Mouse (Mus musculus) cerebellum, adult 2 months (tissue): Measurements from ENCODE around the gene Il10rb. TPM values are rescaled to one million over a fixed set of nuclear protein-coding genes. Genes with fewer than 3 reads are reported as not detected.

ENCODE experiments used
- DNase-seq, 2 experiments: peaks; one replicate each; pipeline ENCODE4 v3.0.0; 2021
- H3K27ac ChIP-seq: fragments of 200-500 bp; 2 replicates; pipeline ENCODE4 v1.5.1; 2012; ENCODE audit warnings: low read length, control low read depth, inconsistent platforms; ENCODE audit not compliant: insufficient read depth
- H3K27me3 ChIP-seq: fragments of 200-500 bp; 2 replicates; pipeline ENCODE4 v1.6.1; 2012; ENCODE audit warnings: inconsistent platforms, mild to moderate bottlenecking, low read length, moderate library complexity; ENCODE audit not compliant: control insufficient read depth, insufficient read depth
- H3K4me1 ChIP-seq: fragments of 200-500 bp; 2 replicates; pipeline ENCODE4 v1.6.1; 2011; ENCODE audit warnings: low read length; ENCODE audit not compliant: control insufficient read depth, insufficient read depth
- H3K4me3 ChIP-seq: fragments of 200-500 bp; replicated peaks from 2 replicates; pipeline ENCODE3; 2011; ENCODE audit warnings: mild to moderate bottlenecking, low read depth, low read length, control low read depth; ENCODE audit not compliant: insufficient read depth
- CTCF ChIP-seq: fragments of 200-500 bp; IDR thresholded peaks from 2 replicates; pipeline ENCODE4 v1.5.1; 2011; ENCODE audit warnings: low read depth, mild to moderate bottlenecking, control low read depth, low read length, moderate library complexity, borderline replicate concordance; ENCODE audit not compliant: insufficient read depth
- POLR2A ChIP-seq: fragments of 200-500 bp; IDR thresholded peaks from 2 replicates; pipeline ENCODE4 v1.6.1; 2011; ENCODE audit warnings: low read length, control low read depth, borderline replicate concordance; ENCODE audit not compliant: insufficient read depth
- WGBS: fragments of 180-500 bp; shearing (Covaris S2); methylation state at CpG from one replicate; pipeline ENCODE4 v1.1.7; 2018; 5-methylcytosine and 5-hydroxymethylcytosine counted together
- polyA plus RNA-seq: library from polyadenylated mRNA; depleted of rRNA; stranded (reverse); fragments of >200 nt; gene quantifications from 2 replicates; pipeline ENCODE4 v1.2.3, GENCODE M21; 2012

The Il10rb gene
- polyA plus RNA-seq, 1 experiment: 10.4 TPM

- 82% methylated on average over 9 of the region's 9 CpGs for WGBS
- Histone ChIP-seq H3K27me3 (no peaks in the 10 kb centered on the region), H3K27ac (no peak overlapping the region), H3K4me3 (no peak overlapping the region), H3K4me1 (no peaks in the 10 kb centered on the region)
- no peak for DNase-seq
- TF ChIP-seq POLR2A: no peak
- no peak for TF ChIP-seq CTCF
Measured at GRCm38 (mm10) chr16:91415391-91416189, 9.6 kb downstream of the Il10rb start.

DNA sequence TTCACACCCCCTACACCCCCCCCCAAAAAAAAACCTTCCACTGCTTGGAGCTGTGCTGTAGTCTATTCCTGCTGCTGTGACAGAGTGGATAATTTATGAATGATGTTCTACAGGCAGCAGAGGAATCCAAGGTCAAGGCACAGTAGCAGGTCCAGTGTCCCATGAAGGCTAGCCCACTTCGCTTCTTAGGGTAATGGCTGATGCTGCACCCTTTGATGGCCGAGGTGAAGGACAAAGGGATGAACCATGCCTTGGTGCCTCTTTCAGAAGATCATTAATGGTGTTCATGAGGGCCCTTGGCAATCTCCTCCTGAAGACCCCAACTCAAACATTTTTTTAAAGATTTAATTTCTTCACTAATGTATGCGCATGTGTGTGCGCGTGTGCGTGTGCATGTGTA, 10.4 kb downstream of the Il10rb start:
- H3K4me1 ChIP-seq: no peaks in the 10 kb centered on the region

DNA sequence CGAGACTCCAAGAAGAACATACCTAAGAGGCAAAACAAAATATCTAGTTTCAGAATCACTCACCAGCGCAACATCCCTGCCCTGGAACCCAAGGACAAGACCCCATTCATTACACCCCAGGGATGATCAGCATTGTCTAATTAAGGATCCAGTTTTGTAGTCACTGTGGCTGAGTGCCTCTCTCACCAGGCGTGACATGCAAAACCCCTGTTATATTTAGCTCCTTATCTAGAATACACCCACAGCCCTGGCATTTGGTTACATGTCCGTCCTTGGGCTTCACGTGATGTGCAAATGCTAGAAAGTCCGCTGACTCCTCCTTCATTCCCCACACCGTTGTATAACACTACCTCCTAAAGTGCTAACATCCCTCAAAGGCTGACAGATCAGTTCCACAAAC, 11.0 kb downstream of the Il10rb start:
- Histone ChIP-seq H3K4me3 (no peak overlapping the region), H3K27me3 (no peaks in the 10 kb centered on the region), H3K4me1 (no peaks in the 10 kb centered on the region), H3K27ac (no peak overlapping the region)
- TF ChIP-seq CTCF: no peak
- no peak for TF ChIP-seq POLR2A
- WGBS: 82% methylated on average over 7 of the region's 7 CpGs
- no peak for DNase-seq

More for the DNA sequence above, 10.4 kb downstream of the Il10rb start:
- DNase-seq: no peak
- 95% methylated on average over 6 of the region's 6 CpGs for WGBS
- H3K4me3 ChIP-seq: no peak overlapping the region
- TF ChIP-seq CTCF (no peak), POLR2A (no peak)
- H3K27me3 ChIP-seq: no peaks in the 10 kb centered on the region
- no peak overlapping the region for H3K27ac ChIP-seq

DNA sequence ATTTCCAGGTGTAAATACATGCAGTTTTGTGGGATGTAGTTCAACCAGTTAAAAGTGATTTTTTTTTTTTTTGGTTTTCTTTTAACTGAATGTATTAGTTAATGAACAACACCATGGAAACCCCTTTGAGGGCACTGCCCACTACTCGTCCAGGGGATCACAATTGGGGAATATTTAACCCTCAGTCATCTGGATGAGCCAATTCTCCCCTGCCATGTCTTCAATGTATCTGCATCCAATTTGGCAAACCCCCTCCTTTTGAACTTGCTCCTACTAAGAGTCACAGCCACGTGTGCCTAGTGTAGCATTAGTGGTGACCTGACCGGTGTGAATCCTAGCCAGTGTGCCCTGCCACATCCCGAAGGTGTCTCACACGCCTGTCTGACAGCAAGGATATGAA, 12.6 kb downstream of the Il10rb start:
- TF ChIP-seq CTCF: no peak
- no peak for TF ChIP-seq POLR2A
- no peaks in the 10 kb centered on the region for H3K27me3 ChIP-seq
- H3K27ac ChIP-seq: no peak overlapping the region
- no peak overlapping the region for H3K4me3 ChIP-seq
- no peak for DNase-seq
- 61% methylated on average over 5 of the region's 5 CpGs for WGBS
- H3K4me1 ChIP-seq: no peaks in the 10 kb centered on the region

GRCm38 (mm10) chr16:91425816-91426215, 19.9 kb downstream of the Il10rb start:
- no peak for DNase-seq
- Histone ChIP-seq H3K4me3 (no peak overlapping the region), H3K4me1 (no peaks in the 10 kb centered on the region), H3K27me3 (no peaks in the 10 kb centered on the region; the same call in 1 of the 2 replicates), H3K27ac (no peak overlapping the region)
- WGBS: 77% methylated on average over 6 of the region's 6 CpGs
- TF ChIP-seq CTCF: no peak
- TF ChIP-seq POLR2A: no peak

DNA sequence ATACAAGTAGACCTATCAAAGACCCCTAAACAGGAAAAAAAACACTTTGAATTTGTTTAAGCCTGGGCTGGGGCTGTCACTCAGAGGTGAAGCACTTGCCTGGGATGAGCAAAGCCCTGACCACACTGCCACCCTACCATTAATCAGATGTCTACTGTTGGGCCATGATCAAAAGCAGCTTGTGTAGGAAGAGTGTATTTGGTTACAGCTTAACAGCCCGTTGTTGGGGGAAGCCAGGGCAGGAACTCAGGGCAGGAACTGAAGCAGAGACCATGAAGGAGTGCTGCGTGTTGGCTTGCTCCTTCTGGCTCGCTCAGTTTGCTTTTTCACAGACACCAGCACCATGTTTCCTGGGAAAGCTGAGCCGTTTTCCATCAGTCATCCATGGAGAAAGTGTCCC, 20.6 kb downstream of the Il10rb start:
- 77% methylated on average over 4 of the region's 4 CpGs for WGBS
- Histone ChIP-seq H3K4me1 (no peaks in the 10 kb centered on the region), H3K4me3 (no peak overlapping the region), H3K27ac (no peak overlapping the region), H3K27me3 (no peaks in the 10 kb centered on the region; the same call in 1 of the 2 replicates)
- DNase-seq: no peak
- TF ChIP-seq CTCF (no peak), POLR2A (no peak)

GRCm38 (mm10) chr16:91427461-91427860, 21.5 kb downstream of the Il10rb start:
- Histone ChIP-seq H3K27me3 (no peaks in the 10 kb centered on the region; the same call in 1 of the 2 replicates), H3K4me3 (no peak overlapping the region), H3K27ac (no peak overlapping the region), H3K4me1 (no peaks in the 10 kb centered on the region)
- 80% methylated on average over 5 of the region's 5 CpGs for WGBS
- DNase-seq: no peak
- TF ChIP-seq POLR2A (no peak), CTCF (no peak)

DNA sequence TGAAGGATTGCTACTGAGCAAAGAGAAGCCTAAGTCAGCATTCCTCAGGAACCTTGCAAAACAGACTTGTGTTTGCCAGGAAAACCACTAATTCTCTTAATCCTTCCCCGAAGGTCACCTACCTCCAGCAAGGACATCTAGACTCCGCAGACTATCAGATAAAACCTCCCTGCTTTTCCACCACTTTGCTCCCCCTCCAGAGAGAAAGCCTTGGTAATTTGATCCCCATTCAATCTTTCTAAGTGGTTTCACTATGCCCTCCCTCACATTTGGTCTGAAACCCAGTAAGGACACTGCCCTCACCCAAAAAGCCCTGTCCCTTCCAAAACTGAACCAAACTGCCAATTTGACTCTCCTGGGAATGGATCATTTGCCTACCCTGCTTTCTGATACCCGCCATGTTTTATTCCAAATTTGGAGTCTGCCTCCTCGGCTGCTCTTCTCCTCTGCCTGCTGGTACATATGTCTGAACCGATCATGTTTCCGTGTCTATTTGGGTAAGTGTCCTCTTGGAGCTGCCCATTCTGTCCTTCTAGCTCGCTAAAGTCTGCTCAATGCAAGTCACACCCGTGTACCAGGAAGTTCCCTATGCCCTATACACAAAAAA, 22.4 kb downstream of the Il10rb start:
- no peak for TF ChIP-seq CTCF
- no peak for TF ChIP-seq POLR2A
- H3K4me3 ChIP-seq: no peak overlapping the region
- no peaks in the 10 kb centered on the region for H3K4me1 ChIP-seq
- H3K27me3 ChIP-seq: no peaks in the 10 kb centered on the region; the same call in 1 of the 2 replicates
- no peak overlapping the region for H3K27ac ChIP-seq
- WGBS: 69% methylated on average over 8 of the region's 8 CpGs
- DNase-seq: no peak
